Mouse (Mus musculus): Measurements from ENCODE around the gene Slc9a8. TPM values are rescaled to one million over a fixed set of nuclear protein-coding genes. Genes with fewer than 3 reads are reported as not detected.

Slc9a8 gene
- polyA plus RNA-seq (2012; rRNA removed), result 47.7 and 53.8 TPM in 2 replicates

- Histone ChIP-seq H3K4me3 (ENCODE audit: extremely low read depth, insufficient read depth, insufficient read length) (peak within 1 kb of the TSS; percentile 93), H3K36me3 (ENCODE audit: control insufficient read depth, insufficient read depth, low read length) (peaks cover 23% of the 10 kb centered on the region), H3K27ac (ENCODE audit: insufficient read depth, low read length) (peak within 1 kb of the TSS; percentile 97), H3K27me3 (ENCODE audit: control insufficient read depth, insufficient read depth, low read length) (no peaks in the 10 kb centered on the region), H3K4me1 (ENCODE audit: control insufficient read depth, insufficient read depth, insufficient read length) (peaks cover 6% of the 10 kb centered on the region; the same call in 1 of the 2 replicates)
- WGBS, result under 1% methylated on average over 66 of the region's 66 CpGs
- TF ChIP-seq CTCF (IDR thresholded peaks at IDR 0.05; ENCODE audit: extremely low read depth, insufficient read depth, insufficient read length, insufficient replicate concordance) (no peak), POLR2A (IDR thresholded peaks at IDR 0.05; ENCODE audit: low read depth, low read length) (peak; percentile 86)
- DNase-seq (ENCODE audit: low read depth in 1 of 2, low spot score in 2 of 2), result peak; percentile 61 to 92
Observed at GRCm38 (mm10) chr2:167421330-167422149, at the start of gene Slc9a8. Gene Slc9a8, plus strand, starts transcription at chr2:167421712.

DNA sequence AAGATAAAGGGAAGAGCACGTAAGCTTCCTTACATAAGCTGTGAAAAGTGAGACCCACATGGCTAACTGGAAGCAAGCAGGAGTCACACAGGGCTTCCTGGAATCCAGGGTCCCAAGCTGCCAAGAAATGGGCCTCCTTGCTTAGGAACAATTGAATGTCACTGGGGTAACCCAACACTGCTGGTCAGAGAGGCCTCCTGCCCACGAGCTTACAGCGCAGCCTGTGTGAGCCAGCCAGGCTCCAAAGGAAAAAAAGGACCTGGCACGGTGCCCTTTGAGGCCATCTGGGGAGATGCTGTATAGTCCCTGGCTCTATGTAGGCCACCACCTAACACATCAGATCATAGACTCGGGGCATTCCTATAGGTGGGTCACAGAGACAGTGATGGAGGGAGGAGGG is 48.2 kb upstream of the Slc9a8 start:
- Histone ChIP-seq H3K27me3 (ENCODE audit: control insufficient read depth, insufficient read depth, low read length) (no peaks in the 10 kb centered on the region), H3K27ac (ENCODE audit: insufficient read depth, low read length) (no peak overlapping the region), H3K36me3 (ENCODE audit: control insufficient read depth, insufficient read depth, low read length) (no peaks in the 10 kb centered on the region), H3K4me1 (ENCODE audit: control insufficient read depth, insufficient read depth, insufficient read length) (peaks cover 37% of the 10 kb centered on the region), H3K4me3 (ENCODE audit: extremely low read depth, insufficient read depth, insufficient read length) (no peak overlapping the region)
- no peak for DNase-seq (ENCODE audit: low read depth in 1 of 2, low spot score in 2 of 2)
- WGBS, result 72% methylated on average over 5 of the region's 5 CpGs
- TF ChIP-seq POLR2A (IDR thresholded peaks at IDR 0.05; ENCODE audit: low read depth, low read length) (no peak), CTCF (IDR thresholded peaks at IDR 0.05; ENCODE audit: extremely low read depth, insufficient read depth, insufficient read length, insufficient replicate concordance) (no peak)

- Histone ChIP-seq H3K36me3 (ENCODE audit: control insufficient read depth, insufficient read depth, low read length) (no peaks in the 10 kb centered on the region), H3K27ac (ENCODE audit: insufficient read depth, low read length) (no peak overlapping the region), H3K27me3 (ENCODE audit: control insufficient read depth, insufficient read depth, low read length) (no peaks in the 10 kb centered on the region), H3K4me1 (ENCODE audit: control insufficient read depth, insufficient read depth, insufficient read length) (peaks cover 33% of the 10 kb centered on the region), H3K4me3 (ENCODE audit: extremely low read depth, insufficient read depth, insufficient read length) (no peak overlapping the region)
- no peak for DNase-seq (ENCODE audit: low read depth in 1 of 2, low spot score in 2 of 2)
- TF ChIP-seq CTCF (IDR thresholded peaks at IDR 0.05; ENCODE audit: extremely low read depth, insufficient read depth, insufficient read length, insufficient replicate concordance) (no peak), POLR2A (IDR thresholded peaks at IDR 0.05; ENCODE audit: low read depth, low read length) (no peak)
- 83% methylated on average over 12 of the region's 12 CpGs for WGBS
Observed at GRCm38 (mm10) chr2:167374191-167374805, 47.2 kb upstream of the Slc9a8 start.

DNA sequence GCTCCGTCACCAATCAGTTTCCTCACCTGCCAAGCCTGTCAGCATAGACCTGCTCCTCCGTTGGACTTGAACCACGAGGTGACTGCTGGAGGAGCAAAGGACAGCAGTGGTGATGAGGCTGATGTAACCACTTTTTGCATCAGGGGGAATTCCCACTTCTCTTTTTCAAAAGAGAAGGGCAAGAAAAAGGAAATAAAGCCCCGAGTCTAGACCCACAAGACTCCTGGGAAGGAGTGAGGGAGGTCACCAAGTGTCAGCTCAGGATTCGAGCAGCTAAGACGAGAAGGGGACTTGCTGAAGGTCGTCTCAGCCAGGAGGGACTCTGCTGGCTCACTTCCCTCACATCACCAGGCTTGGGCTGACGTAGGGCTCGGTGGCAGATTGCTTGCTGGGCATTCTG is 46.4 kb upstream of the Slc9a8 start:
- Histone ChIP-seq H3K4me3 (ENCODE audit: extremely low read depth, insufficient read depth, insufficient read length) (no peak overlapping the region), H3K36me3 (ENCODE audit: control insufficient read depth, insufficient read depth, low read length) (no peaks in the 10 kb centered on the region), H3K27me3 (ENCODE audit: control insufficient read depth, insufficient read depth, low read length) (no peaks in the 10 kb centered on the region), H3K4me1 (ENCODE audit: control insufficient read depth, insufficient read depth, insufficient read length) (peaks cover 31% of the 10 kb centered on the region), H3K27ac (ENCODE audit: insufficient read depth, low read length) (peak overlapping the region; percentile 90)
- 19% methylated on average over 9 of the region's 9 CpGs for WGBS
- DNase-seq (ENCODE audit: low read depth in 1 of 2, low spot score in 2 of 2), result peak; percentile 50 to 75
- no peak for TF ChIP-seq POLR2A (IDR thresholded peaks at IDR 0.05; ENCODE audit: low read depth, low read length)
- no peak for TF ChIP-seq CTCF (IDR thresholded peaks at IDR 0.05; ENCODE audit: extremely low read depth, insufficient read depth, insufficient read length, insufficient replicate concordance)

DNA sequence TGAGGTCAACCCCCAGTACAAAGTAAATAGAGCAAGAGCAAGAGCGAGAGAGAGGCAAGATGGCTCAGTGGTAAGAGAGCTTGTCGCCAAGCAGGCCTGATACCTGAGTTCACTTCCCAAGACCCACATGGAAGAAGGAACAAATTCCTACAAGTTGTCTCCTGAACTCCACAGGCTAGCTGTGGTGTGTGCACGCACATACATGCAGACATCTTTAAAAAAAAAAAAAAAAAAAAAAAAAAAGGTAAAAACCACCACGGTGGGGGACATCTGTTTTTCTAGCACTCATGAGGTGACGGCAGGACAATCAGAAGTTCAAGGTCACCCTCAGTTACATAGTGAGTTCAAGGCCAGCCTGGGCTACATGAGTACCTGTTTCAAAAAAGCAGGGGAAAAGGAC is 45.8 kb upstream of the Slc9a8 start:
- no peak for DNase-seq (ENCODE audit: low read depth in 1 of 2, low spot score in 2 of 2)
- Histone ChIP-seq H3K4me1 (ENCODE audit: control insufficient read depth, insufficient read depth, insufficient read length) (peaks cover 31% of the 10 kb centered on the region), H3K36me3 (ENCODE audit: control insufficient read depth, insufficient read depth, low read length) (no peaks in the 10 kb centered on the region), H3K4me3 (ENCODE audit: extremely low read depth, insufficient read depth, insufficient read length) (no peak overlapping the region), H3K27me3 (ENCODE audit: control insufficient read depth, insufficient read depth, low read length) (no peaks in the 10 kb centered on the region), H3K27ac (ENCODE audit: insufficient read depth, low read length) (peak overlapping the region; percentile 90)
- no peak for TF ChIP-seq POLR2A (IDR thresholded peaks at IDR 0.05; ENCODE audit: low read depth, low read length)
- no peak for TF ChIP-seq CTCF (IDR thresholded peaks at IDR 0.05; ENCODE audit: extremely low read depth, insufficient read depth, insufficient read length, insufficient replicate concordance)
- WGBS, result 79% methylated on average over 5 of the region's 5 CpGs

DNA sequence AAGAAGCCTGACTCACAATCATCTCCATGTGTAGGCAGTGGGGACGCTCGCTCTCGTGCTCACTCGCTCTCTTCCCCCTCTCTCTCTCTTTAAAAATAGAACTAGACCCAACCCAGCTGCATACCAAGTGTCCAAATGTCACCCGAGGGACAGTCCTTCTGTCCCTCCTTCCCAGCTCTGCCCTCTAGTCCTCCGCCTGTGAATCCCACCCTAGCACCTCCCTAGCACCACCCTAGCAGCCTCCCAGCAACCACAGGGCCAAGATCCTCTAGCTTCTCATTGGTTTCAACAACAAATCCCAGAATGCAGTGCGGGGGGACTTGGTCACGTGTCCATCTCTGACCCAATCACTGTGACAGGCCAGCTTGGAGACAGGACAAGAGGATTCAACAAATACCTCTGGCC is 45.4 kb upstream of the Slc9a8 start:
- 61% methylated on average over 8 of the region's 8 CpGs for WGBS
- no peak overlapping the region for H3K4me3 ChIP-seq (ENCODE audit: extremely low read depth, insufficient read depth, insufficient read length)
- no peaks in the 10 kb centered on the region for H3K36me3 ChIP-seq (ENCODE audit: control insufficient read depth, insufficient read depth, low read length)
- H3K4me1 ChIP-seq (ENCODE audit: control insufficient read depth, insufficient read depth, insufficient read length), result peaks cover 36% of the 10 kb centered on the region
- H3K27ac ChIP-seq (ENCODE audit: insufficient read depth, low read length), result peak overlapping the region; percentile 22; the same call in 1 of the 2 replicates
- TF ChIP-seq CTCF (IDR thresholded peaks at IDR 0.05; ENCODE audit: extremely low read depth, insufficient read depth, insufficient read length, insufficient replicate concordance) (no peak), POLR2A (IDR thresholded peaks at IDR 0.05; ENCODE audit: low read depth, low read length) (no peak)
- no peak for DNase-seq (ENCODE audit: low read depth in 1 of 2, low spot score in 2 of 2)
- no peaks in the 10 kb centered on the region for H3K27me3 ChIP-seq (ENCODE audit: control insufficient read depth, insufficient read depth, low read length)

All from spleen, adult 2 months (tissue).